Mouse (Mus musculus) embryo, embryonic 9.5 days (tissue): ENCODE data around the gene Rpl13.
A peak's percentile ranks its signal among the peaks of the same experiment; 100 is the strongest.
"Not testable (repeated sequence)": the region's sequence is repeated elsewhere in the genome, so short reads cannot be mapped to it uniquely, and the experiment has no call there.

Source experiments
- DNase-seq: peaks from one replicate; pipeline ENCODE4 v3.0.0-alpha.2; 2017; ENCODE audit errors: extremely low spot score

Rpl13 gene

GRCm38 (mm10) chr8:123101735-123102685, at the start of gene Rpl13:
Rpl13 (plus strand) TSS chr8:123102350.
- DNase-seq, result peak; percentile 98

GRCm38 (mm10) chr8:123062721-123063120, 39.4 kb upstream of the Rpl13 start, which contains the start of gene Spg7:
Spg7 (plus strand) TSS chr8:123062942.
- no peak for DNase-seq

GRCm38 (mm10) chr8:123064072-123064471, 38.1 kb upstream of the Rpl13 start:
- no peak for DNase-seq

GRCm38 (mm10) chr8:123064809-123065213, 37.3 kb upstream of the Rpl13 start:
- no peak for DNase-seq

GRCm38 (mm10) chr8:123065214-123066100, 36.7 kb upstream of the Rpl13 start:
- DNase-seq, result peak; percentile 95

- no peak for DNase-seq
Measured at GRCm38 (mm10) chr8:123066101-123066683, 36.0 kb upstream of the Rpl13 start.

GRCm38 (mm10) chr8:123071176-123071575, 31.0 kb upstream of the Rpl13 start:
- no peak for DNase-seq

- DNase-seq, result no peak
Measured at GRCm38 (mm10) chr8:123077213-123077612, 24.9 kb upstream of the Rpl13 start.

- no peak for DNase-seq
Measured at GRCm38 (mm10) chr8:123082993-123083392, 19.2 kb upstream of the Rpl13 start.

- DNase-seq, result no peak
Measured at GRCm38 (mm10) chr8:123083610-123084009, 18.5 kb upstream of the Rpl13 start.

- no peak for DNase-seq
Measured at GRCm38 (mm10) chr8:123087289-123087688, 14.9 kb upstream of the Rpl13 start.

- no peak for DNase-seq
Measured at GRCm38 (mm10) chr8:123097216-123097615, 4.9 kb upstream of the Rpl13 start.

- no peak for DNase-seq
Measured at GRCm38 (mm10) chr8:123097786-123098584, 4.2 kb upstream of the Rpl13 start.

GRCm38 (mm10) chr8:123100288-123100687, 1.9 kb upstream of the Rpl13 start:
- DNase-seq, result no peak

- no peak for DNase-seq
Measured at GRCm38 (mm10) chr8:123101244-123101643, 906 bp upstream of the Rpl13 start.

- not testable (repeated sequence) for DNase-seq
Measured at GRCm38 (mm10) chr8:123102855-123103254, 705 bp downstream of the Rpl13 start.

GRCm38 (mm10) chr8:123103285-123103684, 1.1 kb downstream of the Rpl13 start:
- DNase-seq, result no peak

GRCm38 (mm10) chr8:123104046-123104767, 2.1 kb downstream of the Rpl13 start:
- no peak for DNase-seq

GRCm38 (mm10) chr8:123105553-123106326, 3.6 kb downstream of the Rpl13 start:
- DNase-seq, result peak; percentile 63

- DNase-seq, result peak; percentile 55
Measured at GRCm38 (mm10) chr8:123106531-123106930, 4.4 kb downstream of the Rpl13 start.
